Mouse (Mus musculus): Measurements from ENCODE around the gene Esrp2.

DNA sequence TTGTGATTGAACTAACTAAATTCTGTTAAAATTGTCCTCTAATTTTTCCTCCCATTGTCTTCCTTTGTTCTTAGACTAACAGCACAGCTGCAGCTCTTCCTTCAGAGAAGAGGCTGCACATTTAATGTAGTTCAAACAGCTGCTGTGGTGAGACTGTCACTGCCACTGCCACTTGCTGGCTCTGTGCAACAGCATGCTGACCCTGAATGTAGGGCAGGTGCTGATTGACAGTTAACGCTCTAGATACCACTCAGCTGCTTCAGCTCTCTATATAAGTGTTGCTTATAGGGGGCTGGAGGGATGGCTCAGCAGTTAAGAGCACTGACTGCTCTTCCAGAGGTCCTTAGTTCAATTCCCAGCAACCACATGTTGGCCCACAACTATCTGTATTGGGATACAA is 24.3 kb downstream of the Esrp2 start:
- TF ChIP-seq CTCF (IDR thresholded peaks at IDR 0.05; ENCODE audit: low read depth) (no peak), EP300 (IDR thresholded peaks at IDR 0.05; ENCODE audit: low read depth) (no peak)

All from liver, postnatal 0 days (tissue).